Mouse (Mus musculus): ENCODE data around the gene Gsk3b. TPM values are rescaled to one million over a fixed set of nuclear protein-coding genes. Genes with fewer than 3 reads are reported as not detected.
A peak's percentile ranks its signal among the peaks of the same experiment; 100 is the strongest.

The Gsk3b gene
- total RNA-seq, 2 experiments from 2014 or later, result 74.5 to 76.9 TPM

GRCm38 (mm10) chr16:38283300-38283699 is 194.5 kb downstream of the Gsk3b start:
- DNase-seq, result no peak

- DNase-seq, result no peak
Measured at GRCm38 (mm10) chr16:38285801-38286200, 197.0 kb downstream of the Gsk3b start.

- no peak for DNase-seq
Measured at GRCm38 (mm10) chr16:38286541-38286940, 197.7 kb downstream of the Gsk3b start.

GRCm38 (mm10) chr16:38287357-38287756 is 198.6 kb downstream of the Gsk3b start:
- DNase-seq, result no peak

GRCm38 (mm10) chr16:38287762-38288161 is 199.0 kb downstream of the Gsk3b start:
- DNase-seq, result no peak

GRCm38 (mm10) chr16:38288851-38289250 is 200.1 kb downstream of the Gsk3b start:
- DNase-seq, result no peak

- DNase-seq, result no peak
Measured at GRCm38 (mm10) chr16:38290151-38290550, 201.3 kb downstream of the Gsk3b start.

GRCm38 (mm10) chr16:38294685-38295348 is 206.0 kb downstream of the Gsk3b start, which contains the start of gene Nr1i2:
Nr1i2 (minus strand) TSS chr16:38294824.
- DNase-seq, result no peak

- DNase-seq, result peak; percentile 11
Measured at GRCm38 (mm10) chr16:38295349-38295930, 206.6 kb downstream of the Gsk3b start.

Other genes with a start within 250 kb of the Gsk3b start
- under 1 TPM; 0.47 to 0.79 TPM for gene Gm36028, start 227.9 kb upstream of the Gsk3b start, total RNA-seq (2021)
- 10 to 100 TPM; 89.6 to 90.1 TPM for gene Lrrc58, start 220.6 kb upstream of the Gsk3b start, total RNA-seq (2021)
- under 1 TPM; 0.45 to 0.47 TPM for gene Gpr156, start 172.5 kb upstream of the Gsk3b start, total RNA-seq (2021)
- not detected for gene Nr1i2, start 205.8 kb downstream of the Gsk3b start, total RNA-seq (2021)